Mouse (Mus musculus) left cerebral cortex, adult 2 months (tissue): ENCODE measurements at regions not wholly inside any gene's neighbourhood (a gene's known extent, or its start where the extent isn't known, plus 50 kb on each side); places are given as distances from the start of the nearest gene placed in this dataset.

Experiments used
- DNase-seq, 2 experiments: peaks; one replicate each; pipeline ENCODE4 v3.0.0; 2021 to 2022; ENCODE audit warnings: low spot score in 2 of 2, mixed read lengths in 1 of 2; ENCODE audit errors: extremely low spot score in 1 of 2
- H3K27ac ChIP-seq: fragments of 200-600 bp; 2 replicates; pipeline ENCODE4 v1.8.1; 2022
- H3K4me3 ChIP-seq: fragments of 200-600 bp; 2 replicates; pipeline ENCODE4 v1.8.1; 2022
- CTCF ChIP-seq: fragments of 200-600 bp; IDR thresholded peaks from 2 replicates; pipeline ENCODE4 v1.8.1; 2022; ENCODE audit warnings: antibody characterized with exemption, mild to moderate bottlenecking, moderate library complexity
- intact Hi-C: fragments of 180-260 bp; cut with DNase I; formaldehyde crosslinking; loops from one replicate; pipeline ENCODE4 v1.15.1; 2025

- intact Hi-C loops, result loop anchor here (2.0 kb wide), 1 partner anchor 19 kb away; no protein-coding TSS in a partner anchor
- no peak for DNase-seq
- no peak for TF ChIP-seq CTCF
- Histone ChIP-seq H3K27ac (no peak overlapping the region), H3K4me3 (no peak overlapping the region)
Measured at GRCm38 (mm10) chr2:124819846-124820245, 248.1 kb upstream of the Slc24a5 start.

- no peak for DNase-seq
- H3K4me3 ChIP-seq, result no peak overlapping the region
- no peak overlapping the region for H3K27ac ChIP-seq
- no peak for TF ChIP-seq CTCF
- intact Hi-C loops, result loop anchor here (2.0 kb wide), 1 partner anchor 18 kb away; no protein-coding TSS in a partner anchor
Measured at GRCm38 (mm10) chr2:124820821-124821220, 247.1 kb upstream of the Slc24a5 start.

GRCm38 (mm10) chr2:124821366-124821765 lies 246.6 kb upstream of the Slc24a5 start:
- TF ChIP-seq CTCF, result no peak
- DNase-seq, result no peak
- H3K4me3 ChIP-seq, result no peak overlapping the region
- intact Hi-C loops, result loop anchor here (2.0 kb wide), 1 partner anchor 17 kb away; no protein-coding TSS in a partner anchor
- no peak overlapping the region for H3K27ac ChIP-seq

- DNase-seq, result no peak
- Histone ChIP-seq H3K4me3 (no peak overlapping the region), H3K27ac (no peak overlapping the region)
- no peak; the same call in 1 of the 2 replicates for TF ChIP-seq CTCF
- intact Hi-C loops, result no loop called here
Measured at GRCm38 (mm10) chr2:124848812-124849211, 219.1 kb upstream of the Slc24a5 start.

- peak in 1 of 2 experiments; percentile 22 for DNase-seq
- no peak for TF ChIP-seq CTCF
- no peak overlapping the region for H3K27ac ChIP-seq
- no peak overlapping the region for H3K4me3 ChIP-seq
- intact Hi-C loops, result no loop called here
Measured at GRCm38 (mm10) chr2:124858504-124858903, 209.4 kb upstream of the Slc24a5 start.

GRCm38 (mm10) chr2:124888209-124888608 lies 179.7 kb upstream of the Slc24a5 start:
- H3K27ac ChIP-seq, result no peak overlapping the region
- no peak for TF ChIP-seq CTCF

GRCm38 (mm10) chr2:124895002-124895401 lies 172.9 kb upstream of the Slc24a5 start:
- intact Hi-C loops, result no loop called here
- H3K4me3 ChIP-seq, result no peak overlapping the region
- no peak overlapping the region for H3K27ac ChIP-seq
- DNase-seq, result no peak
- no peak for TF ChIP-seq CTCF

More at GRCm38 (mm10) chr2:124888209-124888608, 179.7 kb upstream of the Slc24a5 start:
- H3K4me3 ChIP-seq, result no peak overlapping the region
- intact Hi-C loops, result no loop called here
- DNase-seq, result no peak

GRCm38 (mm10) chr2:124903556-124903955 lies 164.4 kb upstream of the Slc24a5 start:
- Histone ChIP-seq H3K27ac (no peak overlapping the region), H3K4me3 (no peak overlapping the region)
- DNase-seq, result no peak
- no peak for TF ChIP-seq CTCF
- intact Hi-C loops, result no loop called here

GRCm38 (mm10) chr2:124905076-124905475 lies 162.8 kb upstream of the Slc24a5 start:
- DNase-seq, result no peak
- no peak overlapping the region for H3K27ac ChIP-seq
- peak; percentile 26 for TF ChIP-seq CTCF
- intact Hi-C loops, result no loop called here
- no peak overlapping the region for H3K4me3 ChIP-seq

GRCm38 (mm10) chr2:124918986-124919761 lies 148.8 kb upstream of the Slc24a5 start:
- no peak overlapping the region for H3K4me3 ChIP-seq
- no peak for DNase-seq
- H3K27ac ChIP-seq, result no peak overlapping the region
- intact Hi-C loops, result no loop called here
- TF ChIP-seq CTCF, result no peak

- intact Hi-C loops, result loop anchor here (10.0 kb wide), 1 partner anchor 265 kb away; no protein-coding TSS in a partner anchor
- Histone ChIP-seq H3K4me3 (no peak overlapping the region), H3K27ac (no peak overlapping the region)
- no peak for TF ChIP-seq CTCF
- no peak for DNase-seq
Measured at GRCm38 (mm10) chr2:124919762-124920255, 148.1 kb upstream of the Slc24a5 start.

GRCm38 (mm10) chr2:124920265-124920664 lies 147.7 kb upstream of the Slc24a5 start:
- no peak overlapping the region for H3K4me3 ChIP-seq

More at GRCm38 (mm10) chr2:124920265-124920664, 147.7 kb upstream of the Slc24a5 start:
- TF ChIP-seq CTCF, result no peak
- DNase-seq, result no peak
- no peak overlapping the region for H3K27ac ChIP-seq
- intact Hi-C loops, result loop anchor here (10.0 kb wide), 1 partner anchor 265 kb away; no protein-coding TSS in a partner anchor
